Mouse (Mus musculus) regulatory T cell (primary cell): ENCODE data around the gene Map2k3.

Experiments used
- in situ Hi-C: fragments of 300-600 bp; cut with MboI, MseI; formaldehyde crosslinking; loops from one replicate; pipeline ENCODE4 v1.15.1; 2025; ENCODE audit warnings: high pct_unique_total_duplicates

Map2k3 gene

DNA sequence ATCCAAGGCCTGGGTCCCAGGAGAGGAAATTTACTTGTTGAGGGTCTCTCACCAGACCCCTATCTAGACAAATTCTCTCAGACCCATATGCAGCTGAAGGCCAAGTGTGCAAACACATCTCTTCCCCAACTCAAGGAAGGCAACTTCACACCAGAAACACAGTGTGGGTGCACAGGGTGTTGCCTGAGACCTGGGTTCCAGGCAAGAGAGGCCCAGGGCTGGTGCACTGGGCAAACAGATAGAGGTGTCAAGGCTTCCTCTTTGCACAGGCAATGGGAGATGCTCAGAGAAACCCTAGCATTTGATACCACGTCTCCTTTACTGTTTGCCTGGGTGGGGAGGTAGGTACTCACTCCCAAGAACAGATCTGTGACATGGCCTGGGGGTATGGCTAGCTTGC is 6.9 kb upstream of the Map2k3 start:
- in situ Hi-C loops = loop anchor here (10.0 kb wide), 1 partner anchor 170 kb away; no protein-coding TSS in a partner anchor

DNA sequence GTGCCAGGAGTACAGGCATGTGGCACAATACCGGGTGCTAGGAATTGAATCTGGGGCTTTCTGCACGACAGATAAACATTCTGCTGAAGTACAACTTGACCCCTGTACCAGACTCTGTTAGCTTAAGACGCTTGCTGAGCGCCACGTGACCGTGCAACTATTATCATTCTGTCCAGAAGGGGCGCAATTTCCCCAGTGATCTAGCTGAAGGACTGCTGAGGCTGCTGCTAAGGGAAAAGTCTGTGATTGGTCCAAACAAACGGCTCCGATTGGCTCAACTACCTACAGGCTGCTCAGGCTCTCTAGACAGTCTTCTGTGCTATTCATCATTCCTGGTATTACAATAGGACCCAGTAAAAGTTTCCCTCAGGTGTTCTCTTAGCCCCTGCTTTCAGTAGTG is 4.6 kb upstream of the Map2k3 start:
- in situ Hi-C loops = loop anchor here (10.0 kb wide), 1 partner anchor 168 kb away; no protein-coding TSS in a partner anchor

DNA sequence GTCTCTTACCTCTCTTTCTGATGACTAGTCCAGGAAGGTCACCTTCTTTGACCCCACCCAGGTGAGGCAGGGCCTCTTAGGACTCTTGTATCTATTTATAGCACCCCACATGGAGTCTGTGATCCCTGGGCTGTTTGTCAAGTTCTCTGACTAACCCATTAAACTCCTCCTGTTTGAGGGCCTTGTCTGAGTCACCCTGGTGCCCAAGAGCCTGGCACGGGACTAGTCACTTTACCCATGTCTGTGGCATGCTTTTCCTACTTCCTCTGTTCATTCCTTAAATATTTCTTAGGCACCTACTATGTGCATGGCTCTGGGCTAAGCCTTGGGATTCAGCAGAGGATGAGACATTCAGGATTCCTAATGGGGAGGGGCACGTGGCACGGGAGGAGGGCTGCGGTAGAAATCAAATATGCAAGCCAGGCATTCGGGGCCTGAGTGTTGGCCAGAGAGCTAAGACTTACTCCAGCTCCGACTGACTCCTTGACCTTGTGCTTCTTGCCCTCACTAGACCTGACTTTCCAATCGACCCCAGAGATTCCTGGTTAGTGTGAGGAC is 1.0 kb upstream of the Map2k3 start:
- in situ Hi-C loops = loop anchor here (10.0 kb wide), 1 partner anchor 724 kb away; the partner anchor contains the start of gene Grap

DNA sequence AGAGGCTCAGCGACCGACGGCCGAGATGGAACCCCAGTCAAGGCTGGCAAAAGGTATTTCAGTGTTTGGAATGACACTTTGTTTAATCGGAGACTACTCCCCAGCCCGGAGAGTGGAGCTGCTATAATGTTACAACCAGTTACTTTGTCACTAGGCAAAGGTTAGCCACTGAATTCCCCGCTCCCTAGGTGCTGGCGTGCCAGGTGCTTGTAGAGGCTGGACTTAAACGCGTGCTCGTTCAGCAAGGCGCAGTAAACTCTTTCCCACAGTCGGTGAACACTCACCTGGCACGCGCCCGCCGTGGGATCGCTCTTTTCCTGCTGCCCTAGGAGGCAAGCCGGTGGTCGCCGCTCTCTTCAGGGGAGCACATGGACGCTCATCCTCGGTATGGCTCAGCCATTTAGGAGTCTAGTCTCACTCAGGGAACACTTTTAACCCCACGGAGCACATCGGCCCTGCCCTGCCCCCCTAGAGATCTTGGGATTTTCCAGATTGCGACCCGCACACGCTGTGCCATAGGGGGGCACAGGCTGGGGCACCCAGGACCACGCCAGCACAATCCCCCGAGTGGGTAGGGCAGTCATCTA is 458 bp upstream of the Map2k3 start:
- in situ Hi-C loops = loop anchor here (10.0 kb wide), 1 partner anchor 723 kb away; the partner anchor contains the start of gene Grap

DNA sequence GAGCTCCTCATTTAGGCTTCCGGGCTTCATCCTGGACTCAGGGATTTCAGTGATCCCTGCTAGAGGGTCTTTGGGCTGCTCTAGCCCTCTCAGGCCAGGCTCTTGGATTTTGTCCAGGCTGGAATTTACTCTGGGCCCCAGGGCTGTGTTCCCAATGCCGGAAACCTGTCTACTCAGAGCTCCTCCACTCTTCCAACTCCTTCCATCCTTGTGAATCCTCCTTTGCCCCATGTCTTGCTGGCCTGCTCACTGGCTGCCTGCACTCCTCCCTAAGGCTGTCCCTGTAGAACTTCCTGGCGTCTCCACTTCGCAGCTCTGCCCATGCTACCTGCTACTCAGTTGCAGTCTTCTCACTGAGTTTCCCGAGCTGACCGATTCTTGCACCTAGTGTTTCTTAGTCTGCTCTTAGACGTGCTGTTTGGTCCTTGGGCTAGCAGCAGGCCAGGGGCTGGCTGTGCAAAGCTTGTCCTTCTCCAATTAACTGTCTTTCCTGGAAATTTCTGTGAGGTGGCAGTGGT is 729 bp downstream of the Map2k3 start:
- in situ Hi-C loops = loop anchor here (10.0 kb wide), 1 partner anchor 722 kb away; the partner anchor contains the start of gene Grap

DNA sequence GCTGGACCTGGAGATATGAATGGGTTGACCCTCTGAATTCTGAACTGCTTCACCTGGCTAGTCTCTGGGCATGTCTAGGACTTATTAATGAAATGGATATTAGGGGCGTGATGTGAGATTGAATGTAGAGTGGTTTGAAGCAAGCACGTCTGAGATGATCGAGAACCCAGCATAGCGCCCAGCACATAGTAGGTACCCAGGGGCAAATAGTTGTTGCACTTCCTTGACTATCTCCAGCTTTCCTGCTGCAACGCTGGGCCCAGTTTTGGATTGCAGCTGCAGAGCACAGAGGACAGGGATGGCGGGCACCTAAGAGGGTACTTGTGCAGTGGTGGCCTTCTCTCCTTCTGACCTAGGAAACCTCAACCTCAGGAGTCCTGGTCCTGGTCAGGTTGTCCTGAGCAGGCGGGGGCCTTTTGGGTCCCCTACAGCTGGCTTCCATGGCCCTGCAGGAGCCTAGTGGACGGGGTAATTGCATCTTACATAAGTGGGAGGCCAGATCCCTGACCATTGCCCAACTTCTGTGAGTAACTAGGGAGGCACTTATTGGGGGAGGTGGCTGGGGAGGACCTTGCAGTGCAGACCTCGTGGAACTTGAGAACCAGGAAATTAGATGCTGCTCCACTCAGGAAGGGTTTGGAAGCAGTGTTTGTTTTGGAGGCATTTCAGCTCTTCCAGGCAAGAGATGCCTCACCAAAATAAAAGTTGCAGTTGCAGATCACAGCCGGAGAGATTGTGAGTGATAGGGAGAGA is 1.5 kb downstream of the Map2k3 start:
- in situ Hi-C loops = loop anchor here (10.0 kb wide), 1 partner anchor 721 kb away; the partner anchor contains the start of gene Grap

DNA sequence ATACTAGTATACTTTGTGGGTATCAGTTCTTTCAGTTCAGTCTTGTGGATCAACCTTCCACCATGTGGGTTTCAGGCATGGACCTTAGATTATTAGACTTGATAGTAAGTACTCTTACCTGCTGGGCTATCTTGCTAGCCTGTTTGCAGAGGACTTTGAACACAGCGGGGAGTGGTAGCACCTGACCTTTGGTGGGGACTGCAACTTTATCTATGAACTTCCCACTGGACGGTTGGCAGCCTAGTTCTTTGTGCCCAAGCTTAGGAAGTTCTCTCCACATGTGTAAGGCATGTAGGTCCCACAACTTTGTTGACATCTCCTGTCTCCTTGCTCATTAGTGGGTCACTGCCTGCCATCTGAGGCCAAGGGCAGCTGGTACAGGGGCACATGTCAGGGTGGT is 3.0 kb downstream of the Map2k3 start:
- in situ Hi-C loops = loop anchor here (10.0 kb wide), 1 partner anchor 720 kb away; the partner anchor contains the start of gene Grap

DNA sequence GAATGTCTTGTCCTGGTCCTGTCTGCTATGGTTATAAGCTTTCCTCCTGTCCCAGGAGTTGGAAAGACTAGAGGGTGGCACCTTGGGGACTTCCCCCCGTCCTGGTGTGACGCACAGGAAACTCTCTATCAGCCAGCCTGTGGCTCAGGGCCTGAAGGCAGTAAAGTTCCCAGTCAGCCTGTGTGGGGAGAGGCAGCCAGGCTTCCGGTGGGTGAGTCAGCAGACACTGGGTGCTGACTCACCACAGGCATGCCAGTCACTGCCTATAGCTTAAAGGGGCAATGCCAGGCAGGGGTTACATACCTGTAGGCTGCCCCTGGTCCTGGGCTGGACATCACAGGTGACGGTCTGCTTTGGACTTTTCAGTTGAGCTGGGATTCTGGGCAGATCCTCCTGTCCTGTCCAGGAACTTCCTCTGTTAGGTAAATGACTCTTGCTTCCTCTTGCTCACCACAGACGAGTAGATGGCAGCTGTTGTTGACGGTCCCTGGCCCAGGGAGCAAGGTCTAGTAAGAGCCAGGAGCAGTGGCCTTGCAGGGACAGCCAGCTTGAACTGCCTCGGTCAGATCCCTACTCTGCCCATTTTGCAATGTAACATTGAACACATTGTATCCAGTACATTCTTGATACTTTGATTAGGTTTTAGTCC is 3.6 kb downstream of the Map2k3 start:
- in situ Hi-C loops = loop anchor here (10.0 kb wide), 1 partner anchor 719 kb away; the partner anchor contains the start of gene Grap

DNA sequence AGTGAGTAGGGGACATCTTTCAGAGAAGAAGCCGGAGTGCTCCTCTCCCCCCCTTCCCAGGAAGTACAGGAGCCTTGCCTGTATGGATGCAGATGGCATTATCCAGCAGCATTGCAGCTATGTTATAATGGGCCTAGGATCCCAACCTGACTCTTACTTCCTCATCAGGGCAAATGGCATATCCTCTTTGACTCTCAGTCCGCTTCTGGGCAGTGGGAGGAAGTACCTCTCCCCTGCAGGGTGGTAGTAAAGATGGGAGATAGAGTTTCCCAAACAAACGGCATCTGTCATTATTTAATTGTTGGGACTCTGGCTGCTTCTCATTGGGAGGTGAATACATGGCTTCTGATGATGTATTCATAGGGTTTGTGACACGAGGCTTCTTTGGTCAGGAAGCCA is 4.1 kb downstream of the Map2k3 start:
- in situ Hi-C loops = loop anchor here (10.0 kb wide), 1 partner anchor 719 kb away; the partner anchor contains the start of gene Grap

DNA sequence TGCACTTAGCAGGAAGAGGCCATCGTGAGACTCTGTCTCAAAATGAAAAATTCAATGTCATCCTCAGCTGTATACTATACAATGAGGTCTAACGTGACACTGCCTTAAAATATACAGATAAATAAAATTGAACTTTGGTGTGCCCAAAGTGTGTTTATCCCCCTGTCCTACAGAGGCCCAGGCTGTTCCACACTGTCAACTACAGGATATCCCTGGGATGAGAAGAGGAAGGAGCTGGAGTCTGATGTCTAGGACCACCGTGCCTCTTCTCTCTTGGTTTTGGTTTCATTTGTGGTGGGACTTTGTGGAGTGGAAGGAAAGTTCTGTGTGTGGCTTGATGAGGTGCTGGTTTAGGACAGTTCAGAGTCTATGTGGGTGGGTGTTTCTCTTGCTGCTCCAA is 5.8 kb downstream of the Map2k3 start:
- in situ Hi-C loops = loop anchor here (10.0 kb wide), 1 partner anchor 717 kb away; the partner anchor contains the start of gene Grap

DNA sequence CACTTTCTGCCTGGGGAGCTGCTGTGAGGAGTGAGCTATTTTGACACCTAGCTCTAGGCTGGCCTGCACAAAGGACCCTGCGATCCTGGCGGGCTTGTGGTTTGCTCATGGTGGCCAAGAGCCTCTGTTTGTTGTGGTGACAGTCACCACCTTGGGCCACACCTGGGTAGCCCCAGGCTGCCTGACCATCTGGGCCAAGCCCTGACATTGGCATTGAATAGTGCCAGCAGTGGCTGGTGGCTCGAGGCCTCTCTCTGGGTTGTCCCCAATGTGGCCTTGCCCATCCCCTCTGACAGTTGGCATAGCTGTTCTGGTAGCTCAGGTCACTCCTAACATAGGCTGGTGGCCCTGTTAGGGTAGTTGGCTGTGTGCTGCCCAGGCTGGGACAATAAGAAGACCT is 7.7 kb downstream of the Map2k3 start:
- in situ Hi-C loops = loop anchor here (10.0 kb wide), 1 partner anchor 715 kb away; the partner anchor contains the start of gene Grap

DNA sequence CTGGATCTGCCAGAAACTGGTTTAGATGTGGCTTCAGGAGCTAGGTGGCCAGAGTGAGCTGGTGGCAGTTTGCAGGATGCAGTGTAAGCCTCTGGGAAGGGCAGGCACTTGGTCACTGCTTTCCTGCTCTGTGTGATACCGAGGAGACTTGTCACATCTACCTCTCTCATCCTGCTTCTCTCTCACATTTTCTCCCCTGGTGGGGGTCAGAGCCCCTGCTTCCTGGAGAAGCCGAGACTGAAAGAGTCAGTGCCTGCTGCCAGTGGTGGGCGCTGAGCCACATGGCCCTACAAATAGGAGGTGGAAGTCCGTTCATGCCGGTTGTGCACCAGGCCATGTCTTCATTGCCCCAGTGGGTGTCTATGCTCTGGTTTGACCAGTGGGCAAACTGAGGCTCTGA is 8.7 kb downstream of the Map2k3 start:
- in situ Hi-C loops = loop anchor here (10.0 kb wide), 1 partner anchor 214 kb away; no protein-coding TSS in a partner anchor

DNA sequence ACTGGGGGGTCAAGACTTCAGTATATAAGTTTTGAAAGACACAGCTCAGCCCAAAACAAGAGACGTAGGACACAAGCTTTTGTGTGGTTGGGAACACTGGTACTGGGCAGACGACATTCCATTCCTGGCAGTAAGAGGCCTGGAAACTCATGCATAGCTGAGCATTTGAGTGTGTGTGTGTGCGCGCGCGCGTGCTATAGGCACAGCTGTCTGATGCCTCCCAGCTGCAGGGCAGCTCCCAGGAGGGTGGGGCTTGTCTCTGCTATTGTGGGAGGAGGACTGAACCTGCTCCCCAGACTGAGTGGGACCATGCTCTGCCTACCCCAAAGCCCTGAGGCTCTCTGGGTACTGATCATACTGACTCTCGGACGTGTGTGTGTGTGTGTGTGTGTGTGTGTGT is 9.5 kb downstream of the Map2k3 start:
- in situ Hi-C loops = loop anchor here (10.0 kb wide), 1 partner anchor 213 kb away; no protein-coding TSS in a partner anchor

DNA sequence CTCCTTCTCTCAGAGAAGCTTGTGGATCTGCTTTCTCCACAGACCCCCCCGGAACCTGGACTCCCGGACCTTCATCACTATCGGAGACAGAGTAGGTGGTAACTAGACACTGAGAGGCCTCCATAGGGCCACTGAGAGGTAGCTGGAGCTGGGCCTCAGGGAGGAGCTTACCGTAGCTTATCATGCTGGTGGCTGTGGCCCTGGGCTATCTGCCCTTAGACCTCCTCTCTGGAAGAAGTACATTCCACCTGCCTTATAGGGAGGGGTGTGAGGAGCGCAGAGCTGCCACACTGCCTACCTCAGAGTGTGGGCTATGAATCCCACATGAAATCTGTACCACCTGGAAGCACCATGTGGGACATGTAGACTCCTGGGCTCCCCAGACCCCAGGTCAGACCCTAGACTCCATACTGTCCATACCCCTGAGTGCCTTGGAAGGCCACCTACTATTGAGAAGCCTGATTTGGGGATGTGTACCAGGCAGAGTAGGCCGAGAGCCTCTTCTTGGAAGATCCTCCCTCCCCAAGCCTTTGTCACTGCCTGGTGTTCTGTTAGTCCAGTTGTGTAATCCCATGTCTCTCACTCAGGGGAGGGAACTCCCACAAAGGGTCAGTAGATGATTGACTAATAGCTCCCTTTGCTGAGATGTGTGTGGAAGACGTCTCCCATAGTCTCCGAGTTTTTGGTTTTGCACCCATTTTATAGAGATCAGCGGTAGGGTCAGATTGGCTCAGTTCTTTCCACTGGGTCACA is 10.6 kb downstream of the Map2k3 start:
- in situ Hi-C loops = loop anchor here (10.0 kb wide), 1 partner anchor 212 kb away; no protein-coding TSS in a partner anchor

DNA sequence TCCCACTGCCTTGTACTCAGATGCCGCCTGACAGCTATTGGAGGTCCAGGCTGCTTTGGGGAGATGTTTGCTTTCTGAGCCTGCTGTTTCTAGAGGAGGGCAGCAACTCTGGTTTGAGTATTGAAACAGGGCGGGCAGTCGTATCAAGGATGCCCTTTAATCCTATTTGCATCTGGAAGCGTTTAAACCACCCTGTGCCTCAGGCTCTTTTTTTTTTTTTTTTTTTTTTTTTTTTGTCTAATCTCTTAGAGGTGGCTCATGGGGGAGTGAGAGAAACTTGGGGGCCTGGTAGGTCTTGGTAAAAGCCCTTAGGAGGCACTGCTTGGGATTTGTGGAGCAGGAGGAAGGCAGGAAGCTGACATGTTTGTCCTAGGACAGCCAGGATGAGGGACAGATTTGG is 13.2 kb downstream of the Map2k3 start:
- in situ Hi-C loops = loop anchor here (10.0 kb wide), 1 partner anchor 210 kb away; no protein-coding TSS in a partner anchor

DNA sequence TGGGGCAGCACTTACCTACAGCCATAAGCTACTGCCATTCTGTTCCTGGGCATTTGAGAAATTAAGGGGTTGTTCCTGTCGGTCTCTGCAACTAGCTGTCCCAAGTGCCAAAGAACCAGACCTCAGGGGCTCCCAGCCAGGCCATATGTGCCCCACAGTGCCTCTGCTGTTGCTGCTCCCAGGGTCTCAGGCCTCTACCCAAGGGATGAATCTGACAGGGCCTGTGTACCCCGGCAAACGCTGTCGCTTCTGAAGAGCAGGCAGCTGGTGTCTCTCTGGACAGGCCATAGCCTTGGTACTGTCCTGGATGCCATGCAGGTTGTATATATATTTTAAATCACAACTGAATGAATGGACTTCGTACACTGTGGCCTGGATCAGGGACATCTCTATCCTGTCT is 20.1 kb downstream of the Map2k3 start:
- in situ Hi-C loops = no loop called here

DNA sequence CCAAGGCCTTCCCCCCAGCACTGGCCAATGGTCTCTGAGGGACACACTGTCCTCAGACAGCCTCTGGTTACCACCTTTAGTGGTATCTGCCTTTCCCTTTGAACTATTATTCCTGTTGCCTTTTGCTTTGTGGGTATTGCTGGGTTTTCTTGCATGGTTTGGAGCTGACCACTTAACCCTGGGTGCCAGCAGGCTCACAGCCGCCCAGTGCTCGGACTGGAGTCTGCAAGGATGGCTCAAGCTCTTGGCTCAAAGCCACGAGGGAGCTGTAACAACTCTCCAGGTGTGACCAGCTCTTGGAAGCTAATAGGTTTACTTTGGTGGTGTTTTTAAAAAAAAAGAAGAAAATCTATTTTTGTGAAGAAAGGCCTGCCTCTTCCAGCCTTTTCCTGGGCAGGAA is 20.5 kb downstream of the Map2k3 start:
- in situ Hi-C loops = no loop called here

DNA sequence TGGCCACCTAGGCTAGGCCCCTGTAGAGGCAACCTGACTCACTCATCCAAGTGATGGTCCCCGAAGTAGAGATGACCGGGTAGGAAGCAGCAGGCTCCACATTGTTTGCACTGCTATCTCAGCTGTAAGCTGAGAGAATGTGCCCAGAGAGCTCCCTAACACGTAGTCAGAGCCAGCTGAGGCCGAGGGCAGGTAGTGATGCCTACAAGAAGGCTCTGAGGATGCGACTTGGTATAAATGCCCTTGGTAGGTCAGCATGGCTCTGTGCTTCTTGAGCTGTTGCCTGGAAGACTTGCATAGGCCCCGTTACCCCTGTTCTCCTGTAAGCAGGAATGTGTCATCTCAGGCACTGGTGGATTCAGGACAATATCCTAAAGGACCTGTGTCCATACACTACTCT is 21.2 kb downstream of the Map2k3 start:
- in situ Hi-C loops = no loop called here

DNA sequence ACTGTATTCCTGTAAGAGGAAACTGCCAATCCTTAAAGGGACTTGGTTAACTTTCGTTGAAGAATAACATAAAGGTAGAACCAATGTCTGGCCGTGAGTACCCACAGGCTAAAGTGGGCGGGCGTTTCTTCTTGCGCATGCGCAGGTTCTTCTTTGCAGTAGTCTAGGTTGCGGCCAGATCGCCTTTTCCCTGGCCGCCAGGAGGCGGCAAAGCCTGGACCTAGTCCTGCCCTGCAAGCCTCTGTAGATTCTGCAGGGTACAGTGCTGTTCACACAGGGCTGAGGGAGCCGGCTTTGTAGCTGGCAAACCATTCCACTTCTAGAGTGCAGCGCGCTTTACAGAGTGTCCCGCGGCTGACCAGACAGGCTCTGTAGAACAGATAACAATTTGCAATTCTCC is 22.0 kb downstream of the Map2k3 start:
- in situ Hi-C loops = no loop called here

DNA sequence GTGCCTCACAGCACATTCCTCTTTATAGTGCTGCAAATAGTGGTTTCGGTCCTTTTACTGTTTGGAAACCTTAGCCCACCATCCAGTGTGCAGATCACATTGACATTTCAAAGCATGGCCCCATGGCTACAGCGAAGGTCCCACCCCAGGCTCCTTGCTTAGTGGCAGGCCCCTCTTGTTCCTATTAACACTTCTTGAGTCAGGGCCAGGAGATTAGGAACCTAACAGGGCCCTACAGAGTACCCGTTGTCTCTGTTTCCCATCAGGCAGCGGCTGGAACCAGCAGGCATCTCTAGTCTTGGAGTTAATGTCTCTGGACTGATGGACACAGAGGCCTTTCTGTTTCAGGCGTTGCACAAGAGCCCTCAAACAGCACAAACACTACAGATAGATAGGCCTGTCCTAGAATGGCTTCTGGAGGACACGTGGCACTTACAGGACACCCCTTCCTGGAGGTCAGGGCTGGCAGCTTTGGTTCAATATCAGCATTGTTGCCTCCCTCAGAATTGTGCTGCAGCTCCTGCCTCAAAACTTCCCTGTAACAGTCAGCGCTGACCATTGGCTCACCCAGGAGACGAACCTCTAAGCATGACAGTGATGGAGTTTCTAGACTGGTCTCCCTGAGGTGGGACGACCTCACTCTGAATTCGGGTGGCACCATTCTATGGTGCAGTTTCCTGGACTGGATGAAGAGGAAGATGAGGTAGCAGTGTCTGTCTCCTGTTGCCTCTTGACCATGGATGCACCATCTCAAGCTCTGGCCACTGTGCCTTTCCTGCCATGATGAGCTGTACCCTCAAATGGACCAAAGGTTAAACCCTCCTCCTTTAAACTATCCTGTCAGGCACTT is 22.6 kb downstream of the Map2k3 start:
- in situ Hi-C loops = no loop called here
